Mouse (Mus musculus) adrenal gland, adult 18-20 months (tissue): ENCODE data around the gene Pth2r. TPM values are rescaled to one million over a fixed set of nuclear protein-coding genes. Genes with fewer than 3 reads are reported as not detected.

Experiments used
- total RNA-seq, 2 experiments: library from RNA; stranded (reverse); gene quantifications; 1 replicate in 1 of 2; 2 replicates in 1 of 2; pipeline ENCODE4 v1.2.3; 2021

Gene Pth2r
- total RNA-seq, 2 experiments from 2014 or later: not detected

Other genes starting within 250 kb of the Pth2r start
- 100 to 1,000 TPM; 295 to 994 TPM for gene Akr1cl, start 249.3 kb upstream of the Pth2r start, total RNA-seq
- gene Cryge, start 230.9 kb upstream of the Pth2r start, total RNA-seq: not detected
- gene Crygd, start 218.6 kb upstream of the Pth2r start, total RNA-seq: not detected
- gene Crygc, start 208.4 kb upstream of the Pth2r start, total RNA-seq: not detected
- gene Crygb, start 199.8 kb upstream of the Pth2r start, total RNA-seq: not detected
- gene Cryga, start 178.7 kb upstream of the Pth2r start, total RNA-seq: not detected
- not detected for gene Gm28845, start 162.5 kb upstream of the Pth2r start, total RNA-seq
- under 1 TPM; 0.33 to 0.86 TPM for gene D630023F18Rik, start 158.8 kb upstream of the Pth2r start, total RNA-seq
- gene Idh1, start 95.6 kb upstream of the Pth2r start, total RNA-seq: 100 to 1,000 TPM; 278 to 555 TPM
- 10 to 100 TPM; 29.2 to 35.4 TPM for gene Pikfyve, start 95.4 kb upstream of the Pth2r start, total RNA-seq